35 mouse cellular contexts compared by ENCODE assay signal in the genomic region with DNA sequence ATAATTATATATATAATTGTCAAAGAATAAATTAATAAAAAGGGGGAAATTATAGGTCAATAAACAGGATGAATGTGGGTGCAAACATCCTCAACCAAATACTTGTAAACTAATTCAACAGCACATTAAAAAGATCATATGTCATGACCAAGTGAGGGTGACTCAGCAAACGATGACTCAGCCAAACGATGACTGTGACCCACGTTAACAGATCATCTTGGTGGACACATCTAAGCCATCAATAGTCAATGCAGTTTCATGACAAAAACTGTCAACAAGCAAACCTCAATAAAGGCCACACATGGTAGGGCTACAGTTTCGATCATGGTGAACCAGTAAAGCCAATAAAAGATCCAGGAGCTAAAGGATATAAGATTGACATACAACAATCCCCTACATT. TPM values are rescaled to one million over a fixed set of nuclear protein-coding genes. Genes with fewer than 3 reads are reported as not detected.
DNase-seq lines count a peak whose midpoint lies in the region; ATAC-seq lines count a peak whose summit lies in the region.
"Had no signal": no experiment of that assay in that cellular context is flagged by ENCODE, and none has a peak within 500 bp of the region (broad histone marks: within the 10 kb centered on the region; RNA-seq: fewer than 3 reads in every experiment).

No protein-coding gene starts in this region.

- H3K4me2 ChIP-seq in intestine, embryonic 15.5 days (replicated peaks), result no peak overlapping the region
- H3K4me2 ChIP-seq: embryonic facial prominence, embryonic 15.5 days; limb, embryonic 12.5 days; midbrain, embryonic 12.5 days; neural tube, embryonic 12.5 days had no signal

- 85% methylated on average over 4 of the region's 4 CpGs for WGBS in intestine, embryonic 15.5 days

- ATAC-seq in megakaryocyte, adult 5-6 weeks (ENCODE audit: poor library complexity, severe bottlenecking), result no peak
- no peak for ATAC-seq in intestine, embryonic 15.5 days
- no peak for ATAC-seq in CD4-positive, CD25-positive, alpha-beta regulatory T cell, adult 4 months
- ATAC-seq: forebrain, embryonic 14.5 days; hindbrain, embryonic 16.5 days; intestine, embryonic 16.5 days; lung, postnatal 0 days had no signal

- peak overlapping the region; percentile 54 for H3K4me3 ChIP-seq in megakaryocyte, embryonic 14.5 days (replicated peaks)
- H3K4me3 ChIP-seq in intestine, embryonic 15.5 days (replicated peaks), result no peak overlapping the region
- H3K4me3 ChIP-seq: embryonic facial prominence, embryonic 15.5 days; heart, embryonic 10.5 days; layer of hippocampus, adult 2 months; limb, embryonic 12.5 days; midbrain, embryonic 12.5 days; neural tube, embryonic 12.5 days had no signal

- no peak overlapping the region for H3K27ac ChIP-seq in intestine, embryonic 15.5 days
- H3K27ac ChIP-seq: embryonic facial prominence, embryonic 15.5 days; heart, embryonic 10.5 days; layer of hippocampus, adult 2 months; limb, embryonic 12.5 days; macrophage; midbrain, embryonic 12.5 days; neural tube, embryonic 12.5 days; stomach, postnatal 0 days had no signal

- DNase-seq in adrenal gland, adult 2 months, result peak; percentile 70
- DNase-seq in adrenal gland, adult 18-20 months (ENCODE audit: low spot score in 2 of 2), result no peak
- peak; percentile 45 for DNase-seq in adrenal gland, postnatal 14 days
- no peak for DNase-seq in cerebellum, adult 8-10 months
- DNase-seq: cerebellum, adult 2 months; cerebellum, postnatal 36 days; kidney, postnatal 25 days; right cerebral cortex, postnatal 14 days had no signal

- peaks cover 41% of the 10 kb centered on the region for H3K4me1 ChIP-seq in megakaryocyte, embryonic 14.5 days
- H3K4me1 ChIP-seq in intestine, embryonic 15.5 days (replicated peaks), result no peaks in the 10 kb centered on the region
- H3K4me1 ChIP-seq: embryonic facial prominence, embryonic 15.5 days; heart, embryonic 10.5 days; limb, embryonic 12.5 days; midbrain, embryonic 12.5 days; neural tube, embryonic 12.5 days had no signal

- H3K9me3 ChIP-seq in megakaryocyte, embryonic 14.5 days, result peaks cover 34% of the 10 kb centered on the region
- H3K9me3 ChIP-seq in intestine, embryonic 15.5 days, result peaks cover 7% of the 10 kb centered on the region; the same call in 1 of the 2 replicates
- H3K9me3 ChIP-seq: heart, embryonic 10.5 days had no signal

- peaks cover 67% of the 10 kb centered on the region for H3K36me3 ChIP-seq in megakaryocyte, embryonic 14.5 days (replicated peaks; ENCODE audit: low read length)
- peaks cover 5% of the 10 kb centered on the region; the same call in 1 of the 2 replicates for H3K36me3 ChIP-seq in intestine, embryonic 15.5 days
- H3K36me3 ChIP-seq: midbrain, embryonic 12.5 days; neural tube, embryonic 12.5 days had no signal

- no peak overlapping the region for H3K9ac ChIP-seq in intestine, embryonic 15.5 days
- H3K9ac ChIP-seq: embryonic facial prominence, embryonic 15.5 days; limb, embryonic 12.5 days; midbrain, embryonic 12.5 days; neural tube, embryonic 12.5 days had no signal

- H3K27me3 ChIP-seq in megakaryocyte, embryonic 14.5 days (replicated peaks), result no peaks in the 10 kb centered on the region
- H3K27me3 ChIP-seq in intestine, embryonic 15.5 days (replicated peaks), result no peaks in the 10 kb centered on the region
- H3K27me3 ChIP-seq: embryonic facial prominence, embryonic 15.5 days; limb, embryonic 12.5 days; midbrain, embryonic 12.5 days; neural tube, embryonic 12.5 days had no signal

RNA-seq across cellular contexts. Expression of gene Gm10974, which starts 6.7 kb away (rescaled TPM):
- not detected for total RNA-seq in adrenal gland, adult 2 months (2021)
- polyA plus RNA-seq in adrenal gland, adult 2 months (2012; rRNA removed), result not detected in 2 replicates
- not detected for total RNA-seq in adrenal gland, adult 18-20 months (2021)
- not detected in 2 replicates for polyA plus RNA-seq in megakaryocyte, embryonic 14.5 days (2012; ENCODE audit: insufficient read depth, low replicate concordance)
- total RNA-seq in megakaryocyte, adult 5-6 weeks (2015), result not detected in 2 replicates
- not detected in 2 replicates for total RNA-seq in megakaryocyte, adult 5-6 weeks (2017)
- not detected in 2 replicates for total RNA-seq in adrenal gland, postnatal 14 days (2021)
- polyA plus RNA-seq in intestine, embryonic 15.5 days (2015; fragmentation: Nextera tagmentation; extraction: Ambion mirVana), result not detected in 2 replicates
- polyA plus RNA-seq in CD4-positive, CD25-positive, alpha-beta regulatory T cell, adult 4 months (2017; shearing (Covaris generic)), result not detected
- total RNA-seq: gastrocnemius, adult 8-10 months; hematopoietic stem cell, adult 5-6 weeks; layer of hippocampus, adult 2 months; layer of hippocampus, postnatal 25 days; monocyte, adult 5-6 weeks had no signal
- polyA plus RNA-seq: cerebellum, adult 2 months; embryonic facial prominence, embryonic 15.5 days; forebrain, embryonic 14.5 days; frontal cortex, adult 2 months; gonadal fat pad, adult 2 months; heart, embryonic 10.5 days; heart, embryonic 16.5 days; hindbrain, embryonic 16.5 days; intestine, embryonic 16.5 days; kidney, embryonic 14.5 days; limb, embryonic 12.5 days; liver, embryonic 16.5 days; lung, postnatal 0 days; macrophage; midbrain, embryonic 12.5 days; neural tube, embryonic 12.5 days; stomach, postnatal 0 days; thymus, postnatal 0 days; urinary bladder, adult 2 months had no signal

RNA-seq across cellular contexts. Expression of gene Lrrk1, which starts 29.1 kb away (rescaled TPM):
- 10 to 100 TPM; 15.5 to 19.7 TPM for total RNA-seq in adrenal gland, adult 2 months (2021)
- 20.2 and 21.2 TPM in 2 replicates for polyA plus RNA-seq in adrenal gland, adult 2 months (2012; rRNA removed)
- 10 to 100 TPM; 12.2 to 12.6 TPM for total RNA-seq in adrenal gland, adult 18-20 months (2021)
- polyA plus RNA-seq in megakaryocyte, embryonic 14.5 days (2012; ENCODE audit: insufficient read depth, low replicate concordance), result 7.7 and 9.8 TPM in 2 replicates
- total RNA-seq in megakaryocyte, adult 5-6 weeks (2015), result 20.6 and 25.6 TPM in 2 replicates
- total RNA-seq in megakaryocyte, adult 5-6 weeks (2017), result 26.6 and 27.9 TPM in 2 replicates
- 12.2 and 14.6 TPM in 2 replicates for total RNA-seq in adrenal gland, postnatal 14 days (2021)
- polyA plus RNA-seq in intestine, embryonic 15.5 days (2015; fragmentation: Nextera tagmentation; extraction: Ambion mirVana), result 15.7 and 16.9 TPM in 2 replicates
- 1 to 10 TPM; 2.3 to 5.7 TPM for polyA plus RNA-seq in CD4-positive, CD25-positive, alpha-beta regulatory T cell, adult 4 months (2017; shearing (Covaris generic))

Comparison
In these comparisons a context has a peak if more than half of its experiments do, and no peak if none do; other contexts are left out.
1. DNase-seq: peak in adrenal gland, adult 2 months (single experiment) and adrenal gland, postnatal 14 days (single experiment); none in adrenal gland, adult 18-20 months (0 of 2) and cerebellum, adult 8-10 months (single experiment).